Mouse (Mus musculus): ENCODE data around the gene Ccdc122. TPM values are rescaled to one million over a fixed set of nuclear protein-coding genes. Genes with fewer than 3 reads are reported as not detected.

The Ccdc122 gene
- total RNA-seq, 2 experiments from 2014 or later = 1.2 to 1.3 TPM

- intact Hi-C loops (cut with DNase I) = loop anchor here (2.0 to 10.0 kb wide), 6 partner anchors 603 to 1341 kb away; no protein-coding TSS in a partner anchor
- no peak overlapping the region for H3K27ac ChIP-seq
- TF ChIP-seq CTCF (IDR thresholded peaks at IDR 0.05) = peak; percentile 77
- H3K4me3 ChIP-seq = 0 out of 2 replicates have a peak overlapping the region, but pooled peaks have one; percentile 19
- DNase-seq (ENCODE audit: extremely low spot score in 1 of 2, low spot score in 2 of 2) = peak; percentile 67 to 72
These were observed 105.0 kb downstream of the Ccdc122 start for GRCm38 (mm10) chr14:77141324-77142282.

GRCm38 (mm10) chr14:77145103-77145502, 108.5 kb downstream of the Ccdc122 start:
- H3K4me3 ChIP-seq = no peak overlapping the region
- intact Hi-C loops (cut with DNase I) = loop anchor here (5.0 to 10.0 kb wide), 3 partner anchors 437 to 1080 kb away; no protein-coding TSS in a partner anchor
- H3K27ac ChIP-seq = no peak overlapping the region
- DNase-seq (ENCODE audit: extremely low spot score in 1 of 2, low spot score in 2 of 2) = no peak
- TF ChIP-seq CTCF (IDR thresholded peaks at IDR 0.05) = no peak

GRCm38 (mm10) chr14:77147635-77148034, 111.1 kb downstream of the Ccdc122 start:
- H3K27ac ChIP-seq = no peak overlapping the region
- no peak overlapping the region for H3K4me3 ChIP-seq
- TF ChIP-seq CTCF (IDR thresholded peaks at IDR 0.05) = no peak
- intact Hi-C loops (cut with DNase I) = loop anchor here (5.0 to 10.0 kb wide), 3 partner anchors 435 to 1077 kb away; no protein-coding TSS in a partner anchor
- no peak for DNase-seq (ENCODE audit: extremely low spot score in 1 of 2, low spot score in 2 of 2)

GRCm38 (mm10) chr14:77150556-77150955, 114.0 kb downstream of the Ccdc122 start:
- H3K4me3 ChIP-seq = no peak overlapping the region
- intact Hi-C loops (cut with DNase I) = no loop called here
- H3K27ac ChIP-seq = no peak overlapping the region
- no peak for DNase-seq (ENCODE audit: extremely low spot score in 1 of 2, low spot score in 2 of 2)
- TF ChIP-seq CTCF (IDR thresholded peaks at IDR 0.05) = no peak

- DNase-seq (ENCODE audit: extremely low spot score in 1 of 2, low spot score in 2 of 2) = no peak
- Histone ChIP-seq H3K27ac (no peak overlapping the region), H3K4me3 (no peak overlapping the region)
- intact Hi-C loops (cut with DNase I) = no loop called here
- no peak for TF ChIP-seq CTCF (IDR thresholded peaks at IDR 0.05)
These were observed 114.9 kb downstream of the Ccdc122 start for GRCm38 (mm10) chr14:77151431-77151830.

GRCm38 (mm10) chr14:77156222-77156910, 119.8 kb downstream of the Ccdc122 start, which contains the start of gene Enox1:
TSS of gene Enox1 (plus strand) at chr14:77156763.
- DNase-seq (ENCODE audit: extremely low spot score in 1 of 2, low spot score in 2 of 2) = peak; percentile 83 to 87
- Histone ChIP-seq H3K27ac (peak within 1 kb of the TSS; percentile 93), H3K4me3 (peak within 1 kb of the TSS; percentile 91)
- intact Hi-C loops (cut with DNase I) = loop anchor here (5.0 kb wide), 3 partner anchors 101 to 326 kb away; no protein-coding TSS in a partner anchor
- TF ChIP-seq CTCF (IDR thresholded peaks at IDR 0.05) = peak; percentile 6

- DNase-seq (ENCODE audit: extremely low spot score in 1 of 2, low spot score in 2 of 2) = peak in 1 of 2 experiments; percentile 25
- intact Hi-C loops (cut with DNase I) = loop anchor here (5.0 kb wide), 3 partner anchors 100 to 325 kb away; no protein-coding TSS in a partner anchor
- Histone ChIP-seq H3K4me3 (peak overlapping the region; percentile 91), H3K27ac (peak overlapping the region; percentile 93)
- TF ChIP-seq CTCF (IDR thresholded peaks at IDR 0.05) = no peak
These were observed 120.4 kb downstream of the Ccdc122 start for GRCm38 (mm10) chr14:77156911-77157504.

- DNase-seq (ENCODE audit: extremely low spot score in 1 of 2, low spot score in 2 of 2) = peak; percentile 86
- Histone ChIP-seq H3K4me3 (peak overlapping the region; percentile 91), H3K27ac (peak overlapping the region; percentile 93)
- intact Hi-C loops (cut with DNase I) = loop anchor here (5.0 kb wide), 3 partner anchors 100 to 325 kb away; no protein-coding TSS in a partner anchor
- no peak for TF ChIP-seq CTCF (IDR thresholded peaks at IDR 0.05)
These were observed 120.9 kb downstream of the Ccdc122 start for GRCm38 (mm10) chr14:77157505-77157911.

- intact Hi-C loops (cut with DNase I) = loop anchor here (5.0 kb wide), 3 partner anchors 98 to 323 kb away; no protein-coding TSS in a partner anchor
- Histone ChIP-seq H3K27ac (no peak overlapping the region), H3K4me3 (peak overlapping the region; percentile 14)
- peak; percentile 10 for TF ChIP-seq CTCF (IDR thresholded peaks at IDR 0.05)
- DNase-seq (ENCODE audit: extremely low spot score in 1 of 2, low spot score in 2 of 2) = no peak
These were observed 122.8 kb downstream of the Ccdc122 start for GRCm38 (mm10) chr14:77159397-77159796.

Other genes starting within 250 kb of the Ccdc122 start
- gene Lacc1, start 132 bp downstream of the Ccdc122 start, total RNA-seq (2021) = 1 to 10 TPM; 4.4 to 4.6 TPM
- 10 to 100 TPM; 52.0 to 52.2 TPM for gene Enox1, start 120.0 kb downstream of the Ccdc122 start, total RNA-seq (2021)

All from left cerebral cortex, adult 2 months (tissue).